Mouse (Mus musculus) kidney, embryonic 14.5 days (tissue): ENCODE measurements around the gene Stk38. TPM values are rescaled to one million over a fixed set of nuclear protein-coding genes. Genes with fewer than 3 reads are reported as not detected.

ENCODE experiments used
- ATAC-seq: fragments of 200-750 bp; cut with Nextera tagmentation; 2 replicates; pipeline ENCODE4 v1.8.0; 2017; ENCODE audit warnings: moderate number of reproducible peaks, mild to moderate bottlenecking, moderate TSS enrichment, moderate library complexity; ENCODE audit not compliant: low FRiP score, low TSS enrichment
- H3K27ac ChIP-seq: fragments of 300-500 bp; sonication (generic); 2 replicates; pipeline ENCODE4 v1.5.1; 2014; ENCODE audit warnings: low read depth, mild to moderate bottlenecking, low read length, moderate library complexity, mixed read lengths
- H3K27me3 ChIP-seq: fragments of 300-500 bp; sonication (generic); 2 replicates; pipeline ENCODE4 v1.6.1; 2014; ENCODE audit warnings: mild to moderate bottlenecking, low read length; ENCODE audit not compliant: control insufficient read depth, insufficient read depth
- H3K36me3 ChIP-seq: fragments of 300-500 bp; sonication (generic); 2 replicates; pipeline ENCODE4 v1.6.1; 2014; ENCODE audit warnings: low read length, mixed read lengths; ENCODE audit not compliant: control insufficient read depth, insufficient read depth
- H3K4me1 ChIP-seq: fragments of 300-500 bp; sonication (generic); 2 replicates; pipeline ENCODE4 v1.6.1; 2014; ENCODE audit warnings: low read length, mixed read lengths; ENCODE audit not compliant: control insufficient read depth, insufficient read depth
- H3K4me2 ChIP-seq: fragments of 300-500 bp; sonication (generic); replicated peaks from 2 replicates; pipeline ENCODE4 v1.6.1; 2014; ENCODE audit warnings: low read depth, mild to moderate bottlenecking, low read length
- H3K4me3 ChIP-seq: fragments of 300-500 bp; sonication (generic); 2 replicates; pipeline ENCODE4 v1.5.1; 2014; ENCODE audit warnings: mild to moderate bottlenecking, low read length
- H3K9ac ChIP-seq: fragments of 300-500 bp; sonication (generic); 2 replicates; pipeline ENCODE4 v1.6.1; 2014; ENCODE audit warnings: low read depth, mild to moderate bottlenecking, low read length, moderate library complexity
- H3K9me3 ChIP-seq: fragments of 300-500 bp; sonication (generic); 2 replicates; pipeline ENCODE4 v1.6.1; 2016; ENCODE audit warnings: low read length; ENCODE audit not compliant: control insufficient read depth
- WGBS: fragments of 180-500 bp; shearing (Covaris S2); extraction: QIAGEN DNeasy Blood & Tissue Kit; methylation state at CpG from one replicate; pipeline ENCODE4 v1.1.7; 2014; 5-methylcytosine and 5-hydroxymethylcytosine counted together
- polyA plus RNA-seq: library from polyadenylated mRNA; unstranded; fragments of >200 nt; fragmentation: Nextera tagmentation; extraction: Ambion mirVana; gene quantifications from 2 replicates; pipeline ENCODE4 v1.2.1, GENCODE M21; 2014

Stk38 gene
- polyA plus RNA-seq, 1 experiment from 2014 or later, result 101 TPM

DNA sequence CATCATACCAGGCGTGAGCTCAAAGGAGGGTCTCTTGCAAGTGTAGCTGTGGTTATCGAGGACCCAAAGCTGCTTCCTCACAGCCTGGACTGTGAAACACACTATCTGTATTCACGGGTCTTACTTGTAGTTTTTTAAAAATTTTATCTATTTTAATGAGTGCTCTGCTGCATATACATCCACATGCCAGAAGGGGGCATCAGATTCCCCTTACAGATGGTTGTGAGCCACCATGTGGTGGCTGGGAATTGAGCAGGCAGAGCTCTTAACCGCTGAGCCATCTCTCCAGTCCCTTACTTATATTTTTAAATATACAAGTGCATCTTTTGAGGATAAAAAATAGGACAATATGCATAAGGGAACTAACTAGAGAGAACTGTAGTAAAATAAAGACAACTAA is 20.1 kb downstream of the Stk38 start:
- Histone ChIP-seq H3K27ac (no peak overlapping the region), H3K9me3 (no peaks in the 10 kb centered on the region), H3K4me1 (no peaks in the 10 kb centered on the region), H3K9ac (no peak overlapping the region), H3K36me3 (peaks cover 71% of the 10 kb centered on the region), H3K4me3 (no peak overlapping the region), H3K27me3 (no peaks in the 10 kb centered on the region), H3K4me2 (no peak overlapping the region)
- 73% methylated on average over 4 of the region's 4 CpGs for WGBS
- ATAC-seq, result no peak

DNA sequence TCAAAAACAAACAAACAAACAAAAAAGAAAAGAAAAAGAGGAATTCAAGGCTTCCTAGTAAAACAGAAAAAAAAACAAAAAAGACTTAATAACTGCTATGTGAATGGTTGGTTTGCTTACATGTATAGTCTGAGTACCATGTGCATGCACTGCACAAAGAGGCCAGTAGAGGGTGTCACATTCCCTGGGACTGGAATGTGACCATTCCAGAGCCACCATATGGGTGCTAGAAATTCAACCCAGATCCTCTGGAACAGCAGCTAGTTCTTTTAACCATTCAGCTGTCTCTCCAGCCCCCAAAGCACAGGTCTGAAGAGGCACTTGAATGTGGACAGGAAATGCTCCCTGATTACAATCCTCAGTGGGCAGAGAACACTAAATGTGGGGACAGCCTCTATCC is 21.0 kb downstream of the Stk38 start:
- Histone ChIP-seq H3K4me3 (no peak overlapping the region), H3K4me1 (no peaks in the 10 kb centered on the region), H3K9me3 (no peaks in the 10 kb centered on the region), H3K27ac (no peak overlapping the region), H3K9ac (no peak overlapping the region), H3K36me3 (peaks cover 78% of the 10 kb centered on the region), H3K4me2 (no peak overlapping the region), H3K27me3 (no peaks in the 10 kb centered on the region)
- no peak for ATAC-seq

DNA sequence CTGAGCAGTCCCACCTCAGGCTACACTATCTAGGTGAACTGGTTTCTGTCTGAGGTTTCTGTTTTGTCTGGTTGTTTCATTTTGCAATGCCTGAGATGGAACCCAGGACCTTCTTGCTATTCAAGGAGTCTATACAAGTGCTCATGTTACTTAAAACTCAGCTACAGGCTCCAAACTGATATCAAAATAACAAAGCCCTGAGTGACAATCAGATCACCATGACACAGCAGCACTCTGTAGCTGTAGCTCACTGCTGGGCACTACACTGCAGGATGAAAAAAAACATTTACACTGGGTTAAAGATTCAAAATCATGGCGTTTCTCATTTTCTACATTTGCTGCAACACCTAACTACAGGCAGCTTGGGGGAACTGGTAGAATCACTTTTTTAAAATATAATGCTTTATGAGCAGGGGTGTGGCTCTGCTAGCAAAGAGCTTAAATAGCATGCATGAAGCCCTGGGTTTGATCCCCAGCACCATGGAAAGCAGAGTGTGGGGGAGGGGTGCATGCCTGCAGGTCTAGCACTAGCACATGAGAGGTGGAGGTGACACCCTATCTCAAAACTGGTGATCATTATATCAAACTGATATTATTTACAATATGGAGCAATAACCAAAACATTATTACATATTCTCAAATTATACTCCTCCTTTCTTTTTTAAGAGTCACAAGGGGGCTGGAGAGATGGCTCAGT is 22.9 kb downstream of the Stk38 start:
- Histone ChIP-seq H3K4me3 (no peak overlapping the region), H3K4me1 (no peaks in the 10 kb centered on the region), H3K27me3 (no peaks in the 10 kb centered on the region), H3K9ac (no peak overlapping the region), H3K4me2 (no peak overlapping the region), H3K36me3 (peaks cover 69% of the 10 kb centered on the region), H3K27ac (no peak overlapping the region), H3K9me3 (no peaks in the 10 kb centered on the region)
- WGBS, result 96% methylated on average over 1 of the region's 1 CpGs
- no peak for ATAC-seq

DNA sequence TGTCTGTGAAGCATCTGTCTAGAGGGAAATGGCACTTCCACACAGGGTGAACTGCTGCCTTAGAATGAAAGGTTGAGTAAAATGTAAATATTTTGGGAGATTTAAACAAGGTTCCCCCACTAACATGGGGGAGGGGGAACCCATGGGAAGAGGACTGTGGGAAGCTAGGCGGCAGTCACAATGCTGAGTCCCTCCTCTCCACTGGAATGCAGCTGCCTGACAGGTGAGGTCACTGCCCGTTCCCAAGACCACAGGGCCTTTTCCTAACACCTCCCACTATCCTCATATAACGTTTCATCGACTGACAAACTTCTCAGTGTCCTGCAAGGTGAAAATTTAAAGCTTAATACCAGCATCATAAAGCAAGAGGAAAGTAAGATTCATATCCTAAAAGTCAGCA is 25.2 kb downstream of the Stk38 start:
- no peak overlapping the region for H3K27ac ChIP-seq
- H3K36me3 ChIP-seq, result peaks cover 75% of the 10 kb centered on the region
- WGBS, result 26% methylated on average over 4 of the region's 4 CpGs
- no peaks in the 10 kb centered on the region for H3K4me1 ChIP-seq
- H3K4me2 ChIP-seq, result no peak overlapping the region
- no peaks in the 10 kb centered on the region for H3K27me3 ChIP-seq
- H3K9ac ChIP-seq, result no peak overlapping the region
- ATAC-seq, result no peak
- no peak overlapping the region for H3K4me3 ChIP-seq
- H3K9me3 ChIP-seq, result no peaks in the 10 kb centered on the region

DNA sequence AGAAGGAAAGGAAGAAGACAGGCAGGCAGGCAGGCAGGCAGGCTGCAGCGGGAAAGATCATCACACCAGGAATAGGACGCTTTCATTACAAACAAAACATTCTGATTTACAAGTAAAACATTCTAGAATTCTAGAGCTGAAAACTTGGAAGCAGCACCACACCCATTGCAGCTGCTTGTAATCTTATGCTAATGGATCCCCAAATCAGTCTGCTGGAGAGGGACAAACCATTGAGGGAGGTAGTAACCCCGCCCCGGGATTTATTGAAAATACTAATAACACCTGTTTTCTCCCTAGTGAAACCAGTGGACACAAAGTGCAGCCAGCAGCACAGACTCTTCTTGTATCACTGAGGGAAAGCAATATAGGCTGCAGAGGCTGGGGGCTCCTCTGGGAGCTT is 26.7 kb downstream of the Stk38 start:
- Histone ChIP-seq H3K4me2 (no peak overlapping the region), H3K36me3 (peaks cover 72% of the 10 kb centered on the region), H3K4me1 (no peaks in the 10 kb centered on the region), H3K27me3 (no peaks in the 10 kb centered on the region), H3K27ac (no peak overlapping the region), H3K9ac (no peak overlapping the region), H3K9me3 (no peaks in the 10 kb centered on the region), H3K4me3 (no peak overlapping the region)
- ATAC-seq, result no peak
- 71% methylated on average over 4 of the region's 4 CpGs for WGBS

- Histone ChIP-seq H3K4me1 (no peaks in the 10 kb centered on the region), H3K36me3 (peaks cover 82% of the 10 kb centered on the region), H3K27ac (no peak overlapping the region), H3K9ac (no peak overlapping the region), H3K9me3 (no peaks in the 10 kb centered on the region), H3K4me2 (no peak overlapping the region), H3K27me3 (no peaks in the 10 kb centered on the region), H3K4me3 (no peak overlapping the region)
- ATAC-seq, result no peak
- WGBS, result 94% methylated on average over 4 of the region's 4 CpGs
Observed at GRCm38 (mm10) chr17:28979091-28979490, 28.7 kb downstream of the Stk38 start.

DNA sequence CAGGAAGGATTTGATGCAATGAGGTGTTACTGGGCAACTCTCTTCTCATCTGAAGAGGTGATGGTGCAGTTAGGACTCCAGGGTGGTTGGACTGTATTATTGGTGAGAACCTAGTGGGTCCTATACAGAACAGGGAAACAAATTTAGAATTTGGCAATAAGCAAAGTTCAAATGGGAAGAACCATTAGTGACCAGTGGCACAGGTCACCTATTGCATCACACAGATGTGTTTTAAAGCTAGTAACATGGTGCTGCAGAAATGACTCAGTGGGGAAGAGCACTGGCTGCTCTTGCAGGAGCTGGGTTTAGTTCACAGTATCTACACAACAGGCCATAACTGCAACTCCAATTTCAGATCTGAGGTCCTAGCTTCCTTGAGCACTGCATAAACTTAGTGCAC is 37.7 kb downstream of the Stk38 start:
- H3K9ac ChIP-seq, result no peak overlapping the region
- H3K4me2 ChIP-seq, result no peak overlapping the region
- no peak for ATAC-seq
- no peaks in the 10 kb centered on the region for H3K9me3 ChIP-seq
- H3K4me3 ChIP-seq, result no peak overlapping the region
- no peaks in the 10 kb centered on the region for H3K4me1 ChIP-seq
- no peak overlapping the region for H3K27ac ChIP-seq
- H3K36me3 ChIP-seq, result peaks cover 94% of the 10 kb centered on the region
- no peaks in the 10 kb centered on the region for H3K27me3 ChIP-seq

DNA sequence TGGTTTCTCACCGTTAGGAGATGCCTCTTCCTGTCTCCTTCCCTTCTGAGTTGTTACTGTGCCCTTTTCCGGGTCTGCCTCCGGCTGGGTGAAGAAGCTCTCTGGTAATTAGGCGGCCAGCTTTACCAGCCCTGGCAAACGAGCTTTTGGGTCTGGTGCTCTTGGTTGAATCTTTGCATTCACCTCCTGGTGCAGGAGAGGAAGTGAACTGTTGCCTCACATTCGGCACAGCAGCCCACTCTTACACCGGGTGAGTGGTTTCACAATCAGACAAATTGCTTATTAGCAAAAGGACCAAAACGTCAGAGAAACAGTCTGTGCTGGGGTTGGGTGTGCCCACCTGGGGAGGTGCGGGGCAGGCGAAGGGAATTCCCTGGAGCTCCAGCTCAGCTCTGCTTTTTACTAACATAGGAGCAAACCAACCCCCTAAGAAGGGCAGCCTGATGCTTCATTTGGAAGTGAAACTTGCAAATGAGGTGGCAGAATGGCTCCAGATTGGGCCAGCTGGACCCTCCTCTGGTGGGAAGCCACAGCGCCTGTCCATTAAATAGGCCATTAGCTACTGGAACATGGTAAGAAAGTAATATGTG is 40.7 kb downstream of the Stk38 start:
- no peak overlapping the region for H3K4me3 ChIP-seq
- H3K27ac ChIP-seq, result no peak overlapping the region
- no peak for ATAC-seq
- WGBS, result 89% methylated on average over 11 of the region's 11 CpGs
- no peaks in the 10 kb centered on the region for H3K4me1 ChIP-seq
- peaks cover 91% of the 10 kb centered on the region for H3K36me3 ChIP-seq
- H3K4me2 ChIP-seq, result no peak overlapping the region
- no peaks in the 10 kb centered on the region for H3K9me3 ChIP-seq
- H3K27me3 ChIP-seq, result no peaks in the 10 kb centered on the region
- no peak overlapping the region for H3K9ac ChIP-seq

DNA sequence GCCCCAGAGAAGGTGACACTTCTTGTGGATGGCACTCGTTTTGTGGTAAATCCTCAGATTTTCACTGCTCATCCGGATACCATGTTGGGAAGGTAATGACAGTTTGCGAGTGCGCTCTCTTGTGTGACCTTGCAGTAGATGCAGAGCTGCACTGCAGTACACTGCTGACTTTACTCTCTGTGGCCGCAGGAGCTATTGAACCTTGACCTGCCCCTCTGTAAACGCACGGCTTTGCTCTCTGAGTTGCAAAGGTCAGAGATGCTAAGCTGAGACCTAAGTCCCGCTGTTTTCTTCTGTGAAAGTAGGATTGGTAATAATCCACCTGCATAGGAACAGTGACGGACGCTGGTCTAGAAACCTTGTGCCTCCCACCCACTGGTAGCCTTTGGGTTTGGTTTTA is 46.2 kb downstream of the Stk38 start:
- 76% methylated on average over 10 of the region's 10 CpGs for WGBS
- H3K27ac ChIP-seq, result no peak overlapping the region
- no peak for ATAC-seq

More for the DNA sequence above, 46.2 kb downstream of the Stk38 start:
- Histone ChIP-seq H3K27me3 (no peaks in the 10 kb centered on the region), H3K36me3 (peaks cover 65% of the 10 kb centered on the region), H3K4me1 (no peaks in the 10 kb centered on the region), H3K4me3 (no peak overlapping the region), H3K4me2 (no peak overlapping the region), H3K9ac (no peak overlapping the region), H3K9me3 (no peaks in the 10 kb centered on the region)
